ENCODE assay signal across 10 mouse cellular contexts in genomic region chr6:141485302-141486021, GRCm38 (mm10). TPM values are rescaled to one million over a fixed set of nuclear protein-coding genes. Genes with fewer than 3 reads are reported as not detected.
DNase-seq lines count a peak whose midpoint lies in the region; ATAC-seq lines count a peak whose summit lies in the region.
"Had no signal": no experiment of that assay in that cellular context is flagged by ENCODE, and none has a peak within 500 bp of the region (broad histone marks: within the 10 kb centered on the region; RNA-seq: fewer than 3 reads in every experiment).

No protein-coding gene starts in this region.

- H3K4me2 ChIP-seq in neural tube, embryonic 14.5 days (ENCODE audit: low read depth, low read length) = no peak overlapping the region
- H3K4me2 ChIP-seq: liver, embryonic 15.5 days had no signal

- H3K27ac ChIP-seq in neural tube, embryonic 14.5 days (ENCODE audit: low read depth, low read length) = no peak overlapping the region
- H3K27ac ChIP-seq: liver, embryonic 15.5 days had no signal

- no peak overlapping the region for H3K9ac ChIP-seq in neural tube, embryonic 14.5 days (replicated peaks; ENCODE audit: low read depth, low read length)
- H3K9ac ChIP-seq: liver, embryonic 15.5 days had no signal

- H3K4me1 ChIP-seq in neural tube, embryonic 14.5 days (ENCODE audit: control insufficient read depth, insufficient read depth, low read length) = no peaks in the 10 kb centered on the region
- H3K4me1 ChIP-seq: liver, embryonic 15.5 days had no signal

- H3K9me3 ChIP-seq in neural tube, embryonic 14.5 days (ENCODE audit: control insufficient read depth, low read length) = no peaks in the 10 kb centered on the region
- H3K9me3 ChIP-seq: liver, embryonic 15.5 days had no signal

- H3K36me3 ChIP-seq in neural tube, embryonic 14.5 days (ENCODE audit: control insufficient read depth, insufficient read depth, low read length) = no peaks in the 10 kb centered on the region
- H3K36me3 ChIP-seq: liver, embryonic 15.5 days had no signal

- ATAC-seq in neural tube, embryonic 14.5 days (ENCODE audit: low read depth) = peak; percentile 85
- ATAC-seq in frontal cortex, adult (ENCODE audit: low TSS enrichment) = no peak

- 42% methylated on average over 10 of the region's 10 CpGs for WGBS in neural tube, embryonic 14.5 days

- H3K27me3 ChIP-seq in neural tube, embryonic 14.5 days (ENCODE audit: control insufficient read depth, insufficient read depth, low read length) = no peaks in the 10 kb centered on the region
- H3K27me3 ChIP-seq: liver, embryonic 15.5 days had no signal

- DNase-seq in right cerebral cortex, postnatal 10 days (ENCODE audit: low spot score in 2 of 2) = peak; percentile 25 to 27
- DNase-seq in right cerebral cortex, adult 18-20 months = no peak
- DNase-seq in heart, adult 9 months (ENCODE audit: low spot score in 2 of 2) = peak; percentile 41 to 53
- DNase-seq in kidney, postnatal 4 days = peak; percentile 59 to 68
- no peak for DNase-seq in left cerebral cortex, adult 8-10 months (ENCODE audit: low spot score in 2 of 2)
- DNase-seq in cerebellum, adult 9-11 months = no peak

- H3K4me3 ChIP-seq in neural tube, embryonic 14.5 days (ENCODE audit: low read depth, low read length) = no peak overlapping the region
- H3K4me3 ChIP-seq: liver, embryonic 15.5 days had no signal

RNA-seq across cellular contexts. Expression of gene Slco1c1, which starts 38.7 kb away (rescaled TPM):
- polyA plus RNA-seq in neural tube, embryonic 14.5 days (2014; fragmentation: Nextera tagmentation; extraction: Ambion mirVana) = 9.2 and 10.4 TPM in 2 replicates
- total RNA-seq in left cerebral cortex, adult 8-10 months (2022) = 10 to 100 TPM; 34.5 to 52.4 (median 44.3) TPM
- polyA plus RNA-seq: liver, embryonic 15.5 days; testis, adult 2 months had no signal

Comparison
In these comparisons a context has a peak if more than half of its experiments do, and no peak if none do; other contexts are left out.
1. DNase-seq: peak in right cerebral cortex, postnatal 10 days (2 of 2), heart, adult 9 months (2 of 2) and kidney, postnatal 4 days (2 of 2); none in right cerebral cortex, adult 18-20 months (single experiment), left cerebral cortex, adult 8-10 months (0 of 2) and cerebellum, adult 9-11 months (single experiment).